12 mouse cellular contexts compared by ENCODE assay signal in the genomic region with DNA sequence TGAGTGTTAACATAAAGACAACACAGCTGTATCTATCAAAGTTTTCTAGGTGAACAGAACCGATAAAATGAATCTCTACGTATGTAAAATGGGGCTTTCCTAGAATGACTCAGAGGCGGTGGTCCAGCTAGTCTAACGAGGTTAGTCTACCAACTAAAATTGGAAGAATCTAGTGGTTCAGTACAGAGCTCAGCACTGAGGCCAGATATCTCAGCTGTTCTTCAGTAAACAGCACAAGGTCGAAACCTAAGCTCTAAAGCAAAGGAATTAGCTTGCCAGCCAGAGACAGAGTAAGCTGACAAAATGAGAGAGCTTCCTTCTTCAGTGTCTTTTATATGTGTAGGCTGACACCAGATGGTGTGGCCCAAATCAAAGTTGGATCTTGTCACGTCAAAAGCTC. TPM values are rescaled to one million over a fixed set of nuclear protein-coding genes. Genes with fewer than 3 reads are reported as not detected.
DNase-seq lines count a peak whose midpoint lies in the region; ATAC-seq and TF ChIP-seq lines count a peak whose summit lies in the region.
"Had no signal": no experiment of that assay in that cellular context is flagged by ENCODE, and none has a peak within 500 bp of the region (broad histone marks: within the 10 kb centered on the region; RNA-seq: fewer than 3 reads in every experiment).

No protein-coding gene starts in this region.

- no peak for TF ChIP-seq POLR2A in CH12.LX (IDR thresholded peaks at IDR 0.05; ENCODE audit: low read depth, low read length)

- TF ChIP-seq RAD21 in CH12.LX (IDR thresholded peaks at IDR 0.05; ENCODE audit: low read depth, low read length): no peak

- 62% methylated on average over 6 of the region's 6 CpGs for WGBS in heart, embryonic 13.5 days
- 78% methylated on average over 6 of the region's 6 CpGs for WGBS in embryonic facial prominence, embryonic 10.5 days
- WGBS in midbrain, embryonic 10.5 days: 83% methylated on average over 6 of the region's 6 CpGs

- peaks cover 13% of the 10 kb centered on the region; the same call in 1 of the 2 replicates for H3K79me2 ChIP-seq in CH12.LX (replicated peaks; ENCODE audit: control insufficient read depth, extremely low read depth, insufficient read depth, poor library complexity, severe bottlenecking)

- in situ Hi-C loops in CH12.LX (cut with MboI; ENCODE audit: low pct_ligation_motif_present, low pct_unique_long_range_greater_than_20kb, low sequenced_read_pairs): no loop called here

- peak overlapping the region; percentile 74 for H3K4me2 ChIP-seq in heart, embryonic 13.5 days
- no peak overlapping the region for H3K4me2 ChIP-seq in CH12.LX (ENCODE audit: insufficient read depth, low read depth, poor library complexity, severe bottlenecking)

- H3K4me1 ChIP-seq in heart, embryonic 13.5 days: peaks cover 26% of the 10 kb centered on the region
- H3K4me1 ChIP-seq in CH12.LX (ENCODE audit: control insufficient read depth in 1 of 2, insufficient read depth in 2 of 2): peaks cover 7 to 17% of the 10 kb centered on the region in 2 experiments; a peak in 3 of 4 replicates
- H3K4me1 ChIP-seq in embryonic facial prominence, embryonic 10.5 days: peaks cover 24% of the 10 kb centered on the region
- peaks cover 27% of the 10 kb centered on the region for H3K4me1 ChIP-seq in midbrain, embryonic 10.5 days

- no peak for TF ChIP-seq CTCF in CH12.LX (conservative IDR thresholded peaks at IDR 0.05 in 1 of 2, IDR thresholded peaks at IDR 0.05 in 1 of 2; ENCODE audit: low read depth in 2 of 2, low read length in 2 of 2)

- dilution Hi-C loops in CH12.LX (cut with MboI; ENCODE audit: extremely low pct_ligation_motif_present, extremely low pct_unique_long_range_greater_than_20kb, low sequenced_read_pairs): no loop called here

- peaks cover 10% of the 10 kb centered on the region for H3K9me3 ChIP-seq in heart, embryonic 13.5 days
- H3K9me3 ChIP-seq in CH12.LX (replicated peaks; ENCODE audit: low read length): peaks cover 14% of the 10 kb centered on the region
- peaks cover 25% of the 10 kb centered on the region for H3K9me3 ChIP-seq in embryonic facial prominence, embryonic 10.5 days
- peaks cover 30% of the 10 kb centered on the region for H3K9me3 ChIP-seq in midbrain, embryonic 10.5 days (replicated peaks)
- H3K9me3 ChIP-seq: liver, embryonic 15.5 days had no signal

- DNase-seq in heart, adult 8-10 months (ENCODE audit: low spot score): no peak
- DNase-seq in CH12.LX (ENCODE audit: extremely low read depth): no peak
- DNase-seq in embryonic facial prominence, embryonic 10.5 days (ENCODE audit: low spot score): no peak
- no peak for DNase-seq in midbrain, embryonic 10.5 days (ENCODE audit: low spot score)
- no peak for DNase-seq in frontal cortex, postnatal 10 days (ENCODE audit: low spot score in 2 of 2)
- no peak for DNase-seq in frontal cortex, postnatal 14 days (ENCODE audit: low spot score in 2 of 2)
- no peak for DNase-seq in ovary, adult 18-20 months (ENCODE audit: low spot score)

- no peak for ATAC-seq in heart, embryonic 13.5 days (ENCODE audit: extremely low read depth, insufficient number of reproducible peaks, low FRiP score, low TSS enrichment)

- no peak for TF ChIP-seq EP300 in CH12.LX (IDR thresholded peaks at IDR 0.05; ENCODE audit: low read length)

- H3K27me3 ChIP-seq in heart, embryonic 13.5 days (replicated peaks): no peaks in the 10 kb centered on the region
- H3K27me3 ChIP-seq in CH12.LX (replicated peaks): no peaks in the 10 kb centered on the region
- no peaks in the 10 kb centered on the region for H3K27me3 ChIP-seq in embryonic facial prominence, embryonic 10.5 days (replicated peaks; ENCODE audit: low read depth, poor library complexity, severe bottlenecking)
- H3K27me3 ChIP-seq in midbrain, embryonic 10.5 days (ENCODE audit: low read depth, poor library complexity, severe bottlenecking): no peaks in the 10 kb centered on the region
- H3K27me3 ChIP-seq: liver, embryonic 15.5 days had no signal

- no peak overlapping the region for H3K4me3 ChIP-seq in heart, embryonic 13.5 days
- peak overlapping the region in 1 of 3 experiments; percentile 96 for H3K4me3 ChIP-seq in CH12.LX (replicated peaks in 1 of 3; ENCODE audit: low read depth in 2 of 3, low read length in 2 of 3, poor library complexity in 1 of 3)
- peak overlapping the region; percentile 78 for H3K4me3 ChIP-seq in embryonic facial prominence, embryonic 10.5 days
- peak overlapping the region; percentile 75; the same call in 1 of the 2 replicates for H3K4me3 ChIP-seq in midbrain, embryonic 10.5 days

- peaks cover 20% of the 10 kb centered on the region for H3K36me3 ChIP-seq in heart, embryonic 13.5 days
- H3K36me3 ChIP-seq in CH12.LX (replicated peaks in 1 of 2; ENCODE audit: control insufficient read depth in 1 of 2, insufficient read depth in 1 of 2, low read length in 1 of 2): peaks cover 0 to 10% of the 10 kb centered on the region in 2 experiments
- peaks cover 30% of the 10 kb centered on the region for H3K36me3 ChIP-seq in embryonic facial prominence, embryonic 10.5 days (replicated peaks)
- H3K36me3 ChIP-seq in midbrain, embryonic 10.5 days: peaks cover 31% of the 10 kb centered on the region
- H3K36me3 ChIP-seq: liver, embryonic 15.5 days had no signal

- H3K27ac ChIP-seq in heart, embryonic 13.5 days (replicated peaks): 0 out of 2 replicates have a peak overlapping the region, but pooled peaks have one; percentile 98
- H3K27ac ChIP-seq in CH12.LX (ENCODE audit: insufficient read depth, low read depth): no peak overlapping the region
- H3K27ac ChIP-seq in embryonic facial prominence, embryonic 10.5 days (replicated peaks): no peak overlapping the region
- H3K27ac ChIP-seq in midbrain, embryonic 10.5 days (replicated peaks): peak overlapping the region; percentile 97; the same call in 1 of the 2 replicates
- H3K27ac ChIP-seq: liver, embryonic 15.5 days had no signal

- no peak overlapping the region for H3K9ac ChIP-seq in heart, embryonic 13.5 days
- H3K9ac ChIP-seq in CH12.LX (ENCODE audit: insufficient read depth, low read depth): peak overlapping the region; percentile 63; the same call in 1 of the 2 replicates
- H3K9ac ChIP-seq: liver, embryonic 15.5 days had no signal

TF ChIP-seq in CH12.LX, 34 proteins besides CTCF, POLR2A, EP300 and RAD21:
- TF ChIP-seq TCF12 (IDR thresholded peaks at IDR 0.05; ENCODE audit: low read depth, low read length) (no peak), RCOR1 (conservative IDR thresholded peaks at IDR 0.05; ENCODE audit: low read depth, low read length) (no peak), E2F4 (IDR thresholded peaks at IDR 0.05; ENCODE audit: insufficient replicate concordance, low read depth, low read length) (no peak), MAFK (IDR thresholded peaks at IDR 0.05; ENCODE audit: insufficient replicate concordance, low read length) (no peak)

RNA-seq across cellular contexts. Expression of a gene that starts 57.2 kb away (rescaled TPM):
- not detected in 2 replicates for polyA plus RNA-seq in heart, embryonic 13.5 days (2015; fragmentation: Nextera tagmentation; extraction: Ambion mirVana)
- total RNA-seq in heart, adult 8-10 months (2022): not detected
- total RNA-seq in CH12.LX (2012; rRNA removed): not detected in 2 replicates
- total RNA-seq in CH12.LX (2014; rRNA removed): not detected in 2 replicates
- not detected in 2 replicates for polyA plus RNA-seq in CH12.LX (2012; ENCODE audit: insufficient read length, low read depth)
- polyA plus RNA-seq in embryonic facial prominence, embryonic 10.5 days (2016; fragmentation: Nextera tagmentation; extraction: Ambion mirVana): not detected in 2 replicates
- not detected in 2 replicates for polyA plus RNA-seq in midbrain, embryonic 10.5 days (2016; fragmentation: Nextera tagmentation; extraction: Ambion mirVana)
- total RNA-seq: adrenal gland, adult 18-20 months; gastrocnemius, postnatal 25 days; layer of hippocampus, postnatal 14 days had no signal
- polyA plus RNA-seq: liver, embryonic 15.5 days had no signal

Comparison
In these comparisons a context has a peak if more than half of its experiments do, and no peak if none do; other contexts are left out.
1. H3K27ac ChIP-seq: peak in heart, embryonic 13.5 days (single experiment) and midbrain, embryonic 10.5 days (single experiment); none in CH12.LX (single experiment) and embryonic facial prominence, embryonic 10.5 days (single experiment).